Mouse (Mus musculus) spleen, postnatal 14 days (tissue): ENCODE results near the gene Dcst1.

ENCODE experiments used
- DNase-seq, 2 experiments: peaks; one replicate each; pipeline ENCODE4 v3.0.0; 2021 to 2022; ENCODE audit warnings: low spot score in 2 of 2

Dcst1 gene

GRCm38 (mm10) chr3:89315195-89315929, 49.7 kb downstream of the Dcst1 start:
- peak in 1 of 2 experiments; percentile 65 for DNase-seq

- DNase-seq = no peak
Measured at GRCm38 (mm10) chr3:89314791-89315190, 50.3 kb downstream of the Dcst1 start.

GRCm38 (mm10) chr3:89314340-89314739, 50.7 kb downstream of the Dcst1 start:
- DNase-seq = no peak

- peak in 1 of 2 experiments; percentile 51 for DNase-seq
Measured at GRCm38 (mm10) chr3:89308089-89308488, 57.0 kb downstream of the Dcst1 start.

GRCm38 (mm10) chr3:89305551-89306325, 59.3 kb downstream of the Dcst1 start:
- DNase-seq = no peak

- no peak for DNase-seq
Measured at GRCm38 (mm10) chr3:89305105-89305504, 59.9 kb downstream of the Dcst1 start.

GRCm38 (mm10) chr3:89304440-89304839, 60.6 kb downstream of the Dcst1 start:
- no peak for DNase-seq

GRCm38 (mm10) chr3:89300514-89300913, 64.5 kb downstream of the Dcst1 start:
- DNase-seq = no peak
